Mouse (Mus musculus) spleen, adult 2 months (tissue): Measurements from ENCODE around the gene Slc30a10.

ENCODE experiments used
- CTCF ChIP-seq: fragments of 200-500 bp; IDR thresholded peaks from 2 replicates; pipeline ENCODE4 v1.5.1; 2011; ENCODE audit warnings: mild to moderate bottlenecking, inconsistent platforms; ENCODE audit not compliant: insufficient read depth, insufficient read length, insufficient replicate concordance; ENCODE audit errors: extremely low read depth
- POLR2A ChIP-seq: fragments of 200-500 bp; IDR thresholded peaks from 2 replicates; pipeline ENCODE4 v1.6.1; 2011; ENCODE audit warnings: low read depth, low read length, inconsistent platforms

GRCm38 (mm10) chr1:185462889-185463288 lies 8.2 kb downstream of the Slc30a10 start:
- TF ChIP-seq CTCF (no peak), POLR2A (no peak)
